Mouse (Mus musculus): Measurements from ENCODE around the gene Gm49510.

- TF ChIP-seq POLR2A (IDR thresholded peaks at IDR 0.05; ENCODE audit: control insufficient read depth, low read depth, low read length) (no peak), CTCF (IDR thresholded peaks at IDR 0.05; ENCODE audit: control insufficient read depth, insufficient read depth, insufficient replicate concordance, low read depth, low read length) (no peak)
These were observed 23.9 kb upstream of the Gm49510 start for GRCm38 (mm10) chr15:78875537-78875936.

Data from testis, adult 2 months (tissue).